Mouse (Mus musculus): ENCODE measurements around the gene Ankrd45.

GRCm38 (mm10) chr1:161195541-161196351, 53.3 kb downstream of the Ankrd45 start:
- TF ChIP-seq EP300 (IDR thresholded peaks at IDR 0.05; ENCODE audit: low read depth) (no peak), CTCF (IDR thresholded peaks at IDR 0.05; ENCODE audit: low read depth) (peak; percentile 83)

All from heart, postnatal 0 days (tissue).